Mouse (Mus musculus): ENCODE results near the gene Cnep1r1. TPM values are rescaled to one million over a fixed set of nuclear protein-coding genes. Genes with fewer than 3 reads are reported as not detected.

The Cnep1r1 gene
- polyA plus RNA-seq, 1 experiment from 2014 or later, result 43.4 TPM

DNA sequence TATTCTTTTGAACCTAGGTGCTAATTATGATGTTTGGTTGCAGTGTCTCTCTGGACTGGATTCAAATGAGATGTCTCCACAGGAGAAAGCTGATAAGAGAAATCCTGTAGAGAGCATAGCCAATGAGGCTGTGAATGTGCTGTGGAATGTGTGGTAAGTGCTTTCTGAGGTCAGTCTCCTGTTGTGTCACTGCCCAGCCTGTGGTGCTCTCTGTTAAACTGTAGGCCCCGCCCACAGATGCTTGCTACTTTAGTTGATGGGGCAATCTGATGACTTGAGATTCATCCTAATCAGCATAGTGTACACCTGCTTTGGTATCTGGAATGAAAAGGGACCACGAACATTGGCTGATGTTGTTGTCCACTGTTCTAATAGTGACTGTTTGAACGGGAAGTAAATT is 23.1 kb downstream of the Cnep1r1 start:
- Histone ChIP-seq H3K4me3 (ENCODE audit: inconsistent target) (no peak overlapping the region), H3K36me3 (ENCODE audit: inconsistent target) (no peaks in the 10 kb centered on the region), H3K79me2 (ENCODE audit: inconsistent target) (peaks cover 23% of the 10 kb centered on the region), H3K27ac (no peak overlapping the region)
- WGBS (ENCODE audit: missing documents), result 82% methylated on average over 3 of the region's 3 CpGs

DNA sequence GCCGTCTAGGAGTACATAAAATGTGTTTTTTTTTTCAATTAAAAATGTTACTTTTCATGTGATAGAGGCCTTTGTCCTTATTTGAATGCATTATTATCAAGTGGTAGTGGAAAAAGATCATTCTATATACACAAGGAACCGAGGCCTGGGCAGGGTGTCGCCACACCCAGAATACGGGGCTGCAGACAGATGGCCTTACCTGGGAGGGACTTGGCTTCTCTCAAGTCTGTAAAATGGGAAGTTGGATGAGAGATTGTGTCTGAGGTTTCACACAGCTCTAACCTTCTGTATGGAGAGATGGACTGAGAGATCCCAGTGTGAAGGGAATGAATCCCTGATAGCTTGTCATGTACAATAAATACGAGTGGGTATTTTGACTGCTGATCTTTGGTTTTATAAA is 25.5 kb downstream of the Cnep1r1 start:
- Histone ChIP-seq H3K27ac (no peak overlapping the region), H3K4me3 (ENCODE audit: inconsistent target) (no peak overlapping the region), H3K36me3 (ENCODE audit: inconsistent target) (peaks cover 16% of the 10 kb centered on the region), H3K79me2 (ENCODE audit: inconsistent target) (peaks cover 16% of the 10 kb centered on the region)
- 82% methylated on average over 5 of the region's 5 CpGs for WGBS (ENCODE audit: missing documents)

DNA sequence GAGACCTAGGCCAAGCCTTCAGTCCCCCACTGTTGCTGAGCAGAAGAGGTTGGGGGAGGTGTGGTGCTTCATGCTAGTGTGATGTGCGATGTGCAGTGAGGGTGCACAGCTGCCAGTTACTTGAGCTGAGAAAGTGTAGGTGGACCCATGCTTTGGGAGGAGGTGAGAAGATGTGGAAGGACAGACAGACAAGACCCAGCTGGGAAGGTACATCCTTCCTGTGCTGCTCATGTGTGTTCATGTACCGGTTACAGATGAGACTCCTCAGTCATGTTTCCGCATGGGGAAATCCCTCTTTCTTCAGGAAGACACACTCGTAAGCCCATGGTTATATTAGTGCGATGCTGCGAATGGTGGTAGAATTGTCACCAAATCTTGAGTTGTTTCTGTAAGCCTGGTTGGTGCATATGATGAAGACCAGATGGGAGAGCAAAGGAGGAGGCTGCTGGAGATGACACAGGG is 32.4 kb downstream of the Cnep1r1 start:
- Histone ChIP-seq H3K27ac (no peak overlapping the region), H3K79me2 (ENCODE audit: inconsistent target) (no peaks in the 10 kb centered on the region), H3K36me3 (ENCODE audit: inconsistent target) (peaks cover 21% of the 10 kb centered on the region), H3K4me3 (ENCODE audit: inconsistent target) (no peak overlapping the region)
- WGBS (ENCODE audit: missing documents), result 93% methylated on average over 5 of the region's 6 CpGs

DNA sequence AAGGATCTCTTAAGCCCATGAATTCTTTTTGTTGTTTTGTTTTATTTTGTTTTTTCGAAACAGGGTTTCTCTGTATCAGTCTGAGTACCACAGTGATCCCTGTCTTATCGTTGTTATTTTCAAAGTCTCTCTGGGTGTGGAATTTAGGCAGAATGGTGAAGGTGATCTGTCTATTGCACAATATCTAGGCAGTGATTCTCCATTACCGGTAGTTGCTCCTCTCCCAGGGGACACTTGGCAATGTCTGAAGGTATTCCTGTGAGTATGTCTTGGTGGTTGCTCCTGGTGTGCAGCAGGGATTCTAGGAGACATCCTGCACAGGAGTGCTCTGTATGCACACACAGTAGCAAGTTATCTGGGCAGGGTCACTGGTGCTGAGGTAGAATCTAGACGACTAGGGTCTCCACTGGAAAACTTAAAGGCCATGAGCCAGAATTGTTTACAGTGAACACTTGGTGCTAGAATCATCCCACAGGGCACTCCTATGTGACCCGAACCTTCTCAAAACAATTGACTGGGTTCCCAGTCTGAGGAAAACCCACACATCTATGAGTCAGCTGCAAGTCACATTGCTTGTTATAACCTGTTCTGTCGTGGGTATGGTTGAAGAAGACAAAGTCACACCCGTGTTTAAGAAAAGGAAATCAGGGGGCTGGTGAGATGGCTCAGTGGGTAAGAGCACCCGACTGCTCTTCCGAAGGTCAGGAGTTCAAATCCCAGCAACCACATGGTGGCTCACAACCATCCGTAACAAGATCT is 41.8 kb downstream of the Cnep1r1 start:
- Histone ChIP-seq H3K36me3 (ENCODE audit: inconsistent target) (peaks cover 29% of the 10 kb centered on the region), H3K27ac (no peak overlapping the region), H3K79me2 (ENCODE audit: inconsistent target) (no peaks in the 10 kb centered on the region), H3K4me3 (ENCODE audit: inconsistent target) (no peak overlapping the region)
- WGBS (ENCODE audit: missing documents), result 95% methylated on average over 8 of the region's 10 CpGs

DNA sequence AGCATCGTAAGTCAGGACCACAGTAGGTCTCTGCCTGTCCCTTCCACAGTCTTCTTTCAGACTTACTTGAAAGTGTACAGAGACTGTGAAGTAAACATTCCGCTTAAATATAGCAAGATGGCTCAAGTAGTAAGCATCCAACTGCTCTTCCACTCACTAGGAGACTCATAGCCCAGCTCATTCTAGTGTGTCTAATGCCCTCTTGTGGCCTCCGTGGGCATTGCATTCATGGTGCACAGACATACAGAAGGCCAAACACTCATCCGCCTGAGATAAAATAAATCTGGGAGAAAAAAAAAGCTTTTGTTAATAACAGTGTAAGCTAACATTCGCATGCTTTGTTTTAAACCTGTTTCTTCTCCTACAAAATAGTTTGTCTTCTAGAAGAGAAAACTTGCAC is 42.9 kb downstream of the Cnep1r1 start:
- Histone ChIP-seq H3K79me2 (ENCODE audit: inconsistent target) (no peaks in the 10 kb centered on the region), H3K4me3 (ENCODE audit: inconsistent target) (no peak overlapping the region), H3K36me3 (ENCODE audit: inconsistent target) (peaks cover 37% of the 10 kb centered on the region), H3K27ac (no peak overlapping the region)
- 78% methylated on average over 5 of the region's 5 CpGs for WGBS (ENCODE audit: missing documents)

DNA sequence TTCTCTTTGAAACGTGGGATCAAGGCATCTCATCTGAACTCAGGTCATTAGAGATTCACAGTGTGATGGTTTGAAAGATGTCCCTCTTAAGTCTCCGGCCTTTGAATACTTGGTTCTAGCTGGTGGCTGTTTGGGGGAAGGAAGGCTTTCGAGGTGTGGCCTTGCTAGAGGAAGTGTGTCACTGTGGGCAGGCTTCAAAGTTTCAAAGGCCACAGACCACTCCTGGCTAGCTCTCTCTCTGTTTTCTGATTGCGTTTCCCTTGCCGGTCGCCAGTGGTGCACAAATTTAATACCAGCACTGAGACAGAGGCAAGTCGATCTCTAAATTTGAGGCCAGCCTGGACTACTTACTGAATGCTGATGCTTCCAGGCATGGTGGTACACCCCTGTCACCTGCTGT is 56.7 kb downstream of the Cnep1r1 start:
- H3K36me3 ChIP-seq (ENCODE audit: inconsistent target), result 0 out of 2 replicates have a peak, but pooled peaks cover 8% of the 10 kb centered on the region
- no peak overlapping the region for H3K4me3 ChIP-seq (ENCODE audit: inconsistent target)
- H3K79me2 ChIP-seq (ENCODE audit: inconsistent target), result no peaks in the 10 kb centered on the region
- no peak overlapping the region for H3K27ac ChIP-seq
- 64% methylated on average over 7 of the region's 7 CpGs for WGBS (ENCODE audit: missing documents)

DNA sequence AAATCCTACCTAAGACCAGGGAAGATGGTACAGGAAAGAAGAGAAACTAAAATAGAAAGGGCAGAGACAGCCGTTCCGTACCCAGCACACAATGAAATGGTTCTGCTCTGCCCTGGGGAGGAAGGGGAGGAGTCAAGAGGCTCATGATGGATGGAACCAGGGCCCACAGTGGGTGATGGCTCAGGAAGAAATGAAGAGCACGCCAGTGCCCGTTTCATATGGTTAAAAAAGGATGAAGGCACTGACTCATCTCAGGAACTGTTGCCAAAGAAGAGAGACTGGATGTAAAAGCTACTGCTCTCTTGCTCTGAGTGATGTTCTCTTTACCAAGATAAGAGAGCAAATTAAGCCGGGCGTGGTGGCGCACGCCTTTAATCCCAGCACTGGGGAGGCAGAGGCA is 58.7 kb downstream of the Cnep1r1 start:
- 66% methylated on average over 6 of the region's 8 CpGs for WGBS (ENCODE audit: missing documents)
- H3K36me3 ChIP-seq (ENCODE audit: inconsistent target), result no peaks in the 10 kb centered on the region
- H3K4me3 ChIP-seq (ENCODE audit: inconsistent target), result no peak overlapping the region
- H3K79me2 ChIP-seq (ENCODE audit: inconsistent target), result no peaks in the 10 kb centered on the region
- no peak overlapping the region for H3K27ac ChIP-seq

DNA sequence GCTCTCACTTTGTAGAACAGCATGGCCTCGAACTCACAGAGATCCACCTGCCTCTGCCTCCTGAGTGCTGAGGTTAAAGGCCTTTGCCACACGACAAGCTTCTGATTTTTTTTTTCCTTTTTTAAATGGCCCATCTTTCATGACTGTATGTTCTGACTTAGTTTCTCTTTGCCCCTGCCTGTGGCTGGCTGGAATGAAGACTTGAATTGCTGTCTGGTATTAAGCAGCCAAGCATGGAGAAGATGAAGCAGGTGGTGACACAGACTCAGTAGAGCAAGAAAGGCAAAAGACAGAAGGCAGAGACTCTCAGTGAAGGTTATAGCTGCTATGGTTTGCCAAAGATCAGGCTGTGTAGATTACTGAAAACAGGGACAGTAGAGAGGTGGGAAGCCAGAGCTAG is 64.6 kb downstream of the Cnep1r1 start:
- Histone ChIP-seq H3K36me3 (ENCODE audit: inconsistent target) (no peaks in the 10 kb centered on the region), H3K79me2 (ENCODE audit: inconsistent target) (no peaks in the 10 kb centered on the region), H3K27ac (no peak overlapping the region), H3K4me3 (ENCODE audit: inconsistent target) (no peak overlapping the region)
- WGBS (ENCODE audit: missing documents), result 90% methylated on average over 2 of the region's 2 CpGs

Other genes starting within 250 kb of the Cnep1r1 start
- not detected in 3 replicates for gene Zfp423, start 159.2 kb upstream of the Cnep1r1 start, polyA plus RNA-seq (2018)
- gene Heatr3, start 19.1 kb downstream of the Cnep1r1 start, polyA plus RNA-seq (2018), result 10.9 to 28.0 TPM (median 12.5 TPM) in 3 replicates
- gene Tent4b, start 80.4 kb downstream of the Cnep1r1 start, polyA plus RNA-seq (2018), result 18.2 to 27.6 TPM (median 20.6 TPM) in 3 replicates
- 49.6 to 90.2 TPM (median 76.3 TPM) in 3 replicates for gene Adcy7, start 153.6 kb downstream of the Cnep1r1 start, polyA plus RNA-seq (2018)
- 70.3 to 154 TPM (median 78.5 TPM) in 3 replicates for gene Brd7, start 243.4 kb downstream of the Cnep1r1 start, polyA plus RNA-seq (2018)